Mouse (Mus musculus) liver, postnatal 0 days (tissue): Measurements from ENCODE around the gene Mthfd1l.

Source experiments
- CTCF ChIP-seq: sonication (generic); IDR thresholded peaks from 2 replicates; pipeline ENCODE4 v1.5.1; 2016; ENCODE audit warnings: antibody characterized with exemption, low read depth
- EP300 ChIP-seq: IDR thresholded peaks from 2 replicates; pipeline ENCODE4 v1.6.1; 2016; ENCODE audit warnings: antibody characterized with exemption, low read depth, mild to moderate bottlenecking

DNA sequence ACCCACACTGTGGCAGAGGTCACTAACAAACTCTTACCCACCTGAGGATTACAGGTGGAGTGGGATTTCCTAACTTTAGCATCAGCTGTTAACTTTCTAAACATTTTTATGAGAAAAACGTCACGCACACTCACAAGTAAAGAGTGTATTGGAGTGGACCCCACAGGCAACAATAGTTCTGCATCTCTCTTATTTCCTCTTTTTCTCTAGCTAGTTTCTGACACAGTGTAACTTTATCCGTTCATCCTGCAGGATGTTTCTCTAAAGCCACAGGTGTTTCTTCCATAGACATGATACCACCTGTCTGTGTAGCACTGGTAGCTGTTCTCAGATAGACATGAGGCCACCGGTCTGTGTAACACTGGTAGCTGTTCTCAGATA lies 238.1 kb downstream of the Mthfd1l start:
- TF ChIP-seq CTCF (no peak), EP300 (no peak)
